Mouse (Mus musculus): ENCODE measurements at regions not wholly inside any gene's neighbourhood (a gene's known extent, or its start where the extent isn't known, plus 50 kb on each side); places are given as distances from the start of the nearest gene placed in this dataset.
A peak's percentile ranks its signal among the peaks of the same experiment; 100 is the strongest.

DNA sequence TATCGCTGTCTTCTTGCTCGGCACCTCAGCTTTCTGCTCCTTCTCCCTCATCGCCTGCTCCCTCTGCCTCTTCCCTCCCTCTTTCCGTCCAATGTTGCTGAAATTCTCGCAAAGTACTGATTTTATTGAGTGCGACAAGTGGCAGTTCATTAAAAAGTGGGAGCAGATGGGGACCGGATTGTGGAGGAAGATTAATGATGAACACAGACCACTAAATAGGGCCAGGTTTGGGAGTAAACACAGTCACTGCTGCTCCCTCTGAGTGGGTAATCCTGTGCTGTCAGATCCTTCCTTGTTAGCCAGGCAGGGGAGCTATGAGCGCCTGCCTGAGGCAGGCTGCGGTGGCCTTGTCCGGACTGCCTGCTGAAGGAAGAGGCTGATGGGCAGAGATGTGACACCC lies 91.9 kb upstream of the 4931429L15Rik start:
- in situ Hi-C loops (cut with MboI; ENCODE audit: low pct_unique_long_range_greater_than_20kb) = no loop called here
- peaks cover under 1% of the 10 kb centered on the region for H3K27me3 ChIP-seq
- ATAC-seq (no peak), DNase-seq (ENCODE audit: low read depth, low spot score) (no peak)
- no peak for TF ChIP-seq CTCF (IDR thresholded peaks at IDR 0.05)
- ChIA-PET POLR2A (no interaction called here), CTCF (no interaction called here)

DNA sequence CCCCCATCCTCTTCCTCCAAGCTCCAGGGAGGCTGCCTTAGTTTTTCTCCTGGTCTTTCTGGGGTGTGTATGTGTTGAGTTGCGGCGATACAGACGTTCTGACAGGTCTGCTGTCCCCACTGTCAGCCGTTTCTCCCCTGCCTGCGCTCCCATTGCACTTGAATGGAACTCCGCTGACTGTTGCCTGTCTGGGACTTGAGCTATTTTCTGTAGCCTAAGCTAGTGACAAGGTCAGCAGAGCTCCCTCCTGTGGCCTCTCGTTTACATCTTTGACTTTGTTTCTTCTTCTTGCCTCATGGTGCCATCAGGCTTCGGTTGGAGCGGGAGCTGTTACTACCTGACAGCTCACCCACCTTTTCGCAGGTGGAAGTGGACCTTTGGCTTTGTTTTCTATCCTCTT lies 89.0 kb upstream of the 4931429L15Rik start:
- CTCF ChIA-PET = no interaction called here
- peaks cover 13% of the 10 kb centered on the region for H3K27me3 ChIP-seq
- DNase-seq (ENCODE audit: low read depth, low spot score) (no peak), ATAC-seq (no peak)
- no peak for TF ChIP-seq CTCF (IDR thresholded peaks at IDR 0.05)
- in situ Hi-C loops (cut with MboI; ENCODE audit: low pct_unique_long_range_greater_than_20kb) = no loop called here
- POLR2A ChIA-PET = no interaction called here

DNA sequence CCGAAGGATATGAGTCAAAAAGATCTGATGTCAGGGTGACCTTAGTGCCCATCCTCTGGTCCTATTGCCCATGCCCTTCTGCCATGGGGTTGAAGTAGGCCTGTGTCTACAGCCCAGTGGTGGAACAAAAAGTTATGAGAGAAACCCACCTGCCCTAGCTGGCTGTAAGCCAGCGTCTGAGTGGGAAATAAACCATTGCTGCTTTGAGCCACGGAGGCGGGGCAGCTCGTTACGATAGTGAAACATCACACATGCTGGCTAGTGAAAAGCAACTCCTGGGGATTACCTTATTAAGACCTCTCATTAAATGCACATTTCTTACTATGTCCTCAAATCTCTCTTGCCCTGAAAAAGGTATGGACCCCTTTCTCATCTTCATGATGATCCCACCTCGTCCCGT lies 86.8 kb upstream of the 4931429L15Rik start:
- ATAC-seq (no peak), DNase-seq (ENCODE audit: low read depth, low spot score) (no peak)
- ChIA-PET POLR2A (no interaction called here), CTCF (no interaction called here)
- TF ChIP-seq CTCF (IDR thresholded peaks at IDR 0.05) = no peak
- peaks cover 21% of the 10 kb centered on the region for H3K27me3 ChIP-seq
- in situ Hi-C loops (cut with MboI; ENCODE audit: low pct_unique_long_range_greater_than_20kb) = no loop called here

DNA sequence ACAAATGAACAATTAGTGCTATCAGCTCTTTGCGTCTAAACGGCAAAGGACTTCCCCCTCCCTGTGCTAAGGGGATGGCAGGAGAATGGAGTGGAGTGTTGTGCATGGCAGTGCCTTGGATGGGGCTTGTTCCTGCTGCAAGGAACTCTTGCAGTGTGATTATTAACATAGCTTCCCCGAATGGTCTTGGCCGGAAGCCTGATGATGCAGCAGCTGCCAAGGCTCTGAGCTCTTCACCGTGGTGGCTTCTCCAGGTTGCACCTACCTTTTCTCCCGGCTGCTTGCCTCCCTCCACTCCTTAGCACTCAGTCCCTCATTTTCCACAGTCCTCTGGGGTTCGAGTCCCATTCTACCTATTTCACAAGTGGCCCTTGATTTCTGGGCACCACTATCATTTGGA lies 76.8 kb upstream of the 4931429L15Rik start:
- POLR2A ChIA-PET = no interaction called here
- ATAC-seq = no peak
- DNase-seq (ENCODE audit: low read depth, low spot score) = no peak
- CTCF ChIA-PET = no interaction called here
- peaks cover 19% of the 10 kb centered on the region for H3K27me3 ChIP-seq
- no peak for TF ChIP-seq CTCF (IDR thresholded peaks at IDR 0.05)
- in situ Hi-C loops (cut with MboI; ENCODE audit: low pct_unique_long_range_greater_than_20kb) = no loop called here

DNA sequence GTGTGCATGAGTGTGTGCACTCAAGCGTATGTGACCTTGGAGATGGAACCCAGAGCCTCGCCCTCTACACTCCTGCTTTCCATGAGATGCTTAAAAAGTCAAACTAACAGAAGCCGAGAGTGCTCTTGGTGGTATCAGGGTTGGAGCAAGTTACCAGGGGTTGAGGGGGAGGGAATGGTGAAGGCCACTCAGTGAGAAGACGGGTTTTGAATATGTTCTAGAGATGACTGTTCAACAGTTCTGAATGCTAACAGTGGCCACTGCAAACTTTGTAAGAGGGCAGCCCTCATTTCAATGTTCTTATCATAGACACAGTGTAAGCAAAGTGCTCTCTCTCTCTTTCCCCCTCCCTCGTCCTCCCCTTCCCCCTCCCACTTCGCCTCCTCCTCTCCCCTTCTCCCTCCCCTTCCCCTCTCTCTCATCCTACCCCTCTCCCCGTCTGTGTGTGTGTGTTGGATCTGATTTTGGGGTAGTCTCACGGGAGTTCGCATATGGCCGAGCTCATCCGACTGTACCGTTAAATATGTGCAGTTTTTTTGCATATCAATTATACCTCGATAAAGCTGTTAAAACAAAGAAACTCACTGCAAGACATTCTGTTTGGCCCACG lies 75.5 kb upstream of the 4931429L15Rik start:
- in situ Hi-C loops (cut with MboI; ENCODE audit: low pct_unique_long_range_greater_than_20kb) = no loop called here
- POLR2A ChIA-PET = no interaction called here
- peaks cover 29% of the 10 kb centered on the region for H3K27me3 ChIP-seq
- DNase-seq (ENCODE audit: low read depth, low spot score) (no peak), ATAC-seq (no peak)
- TF ChIP-seq CTCF (IDR thresholded peaks at IDR 0.05) = no peak
- CTCF ChIA-PET = no interaction called here

DNA sequence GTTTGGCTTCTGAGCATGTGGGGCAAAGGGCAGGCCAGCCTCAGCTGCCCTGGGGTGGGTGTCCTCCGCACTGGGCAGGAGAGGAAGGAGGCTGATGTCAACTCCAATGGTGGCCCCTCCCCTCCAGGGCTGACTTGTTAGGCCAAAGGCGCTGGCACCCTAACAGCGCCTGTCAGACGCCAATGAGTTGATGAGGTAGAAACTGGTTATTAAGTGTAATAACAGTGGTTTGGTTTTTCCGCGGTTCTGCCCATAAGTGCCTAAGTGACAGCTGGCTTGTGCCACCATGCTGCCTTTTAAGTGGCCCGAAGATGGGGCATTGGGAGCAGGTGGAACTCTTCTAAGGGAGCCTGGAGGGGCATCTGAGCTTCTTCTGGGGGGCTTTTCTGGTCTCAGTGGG lies 74.5 kb upstream of the 4931429L15Rik start:
- H3K27me3 ChIP-seq = peaks cover 35% of the 10 kb centered on the region
- TF ChIP-seq CTCF (IDR thresholded peaks at IDR 0.05) = no peak
- POLR2A ChIA-PET = no interaction called here
- in situ Hi-C loops (cut with MboI; ENCODE audit: low pct_unique_long_range_greater_than_20kb) = no loop called here
- ATAC-seq (no peak), DNase-seq (ENCODE audit: low read depth, low spot score) (no peak)
- CTCF ChIA-PET = no interaction called here

DNA sequence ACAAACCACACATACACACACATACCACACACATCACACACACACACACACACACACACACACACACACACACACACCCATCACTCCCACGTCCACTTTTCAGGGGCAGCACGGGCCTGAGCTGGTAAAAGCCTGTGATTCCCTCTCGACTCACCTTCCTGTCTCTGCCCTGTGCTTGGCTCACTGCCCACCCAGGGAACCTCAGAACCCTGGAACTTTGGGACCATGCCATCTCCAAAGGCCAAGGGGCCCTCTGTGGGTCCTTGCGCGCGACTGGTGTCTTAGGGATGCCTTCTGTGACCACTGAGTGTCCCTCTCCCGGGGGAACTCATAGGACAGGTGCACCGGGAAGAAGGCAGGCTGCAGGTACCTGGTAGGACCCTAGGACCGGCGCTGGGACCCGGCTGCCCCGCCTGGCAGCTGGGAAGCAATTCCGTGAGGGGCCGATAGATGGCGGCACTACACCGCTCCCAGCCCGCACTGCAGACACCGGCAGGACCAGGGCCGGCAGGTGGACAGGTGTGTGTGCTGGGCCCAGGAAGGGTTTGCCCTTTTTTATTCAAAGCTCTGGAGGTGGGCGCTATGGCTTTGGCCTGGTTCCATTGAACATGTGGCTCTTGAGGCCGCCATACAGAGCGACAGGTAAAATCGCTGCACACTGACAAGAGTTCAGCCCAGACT lies 73.0 kb upstream of the 4931429L15Rik start:
- DNase-seq (ENCODE audit: low read depth, low spot score) (no peak), ATAC-seq (no peak)
- ChIA-PET CTCF (interaction anchor here (0.6 kb wide), 1 partner anchor 1383 kb away, joined by 3 read pairs; no protein-coding TSS in a partner anchor), POLR2A (no interaction called here)
- peak; percentile 95 for TF ChIP-seq CTCF (IDR thresholded peaks at IDR 0.05)
- in situ Hi-C loops (cut with MboI; ENCODE audit: low pct_unique_long_range_greater_than_20kb) = no loop called here
- peaks cover 44% of the 10 kb centered on the region for H3K27me3 ChIP-seq

DNA sequence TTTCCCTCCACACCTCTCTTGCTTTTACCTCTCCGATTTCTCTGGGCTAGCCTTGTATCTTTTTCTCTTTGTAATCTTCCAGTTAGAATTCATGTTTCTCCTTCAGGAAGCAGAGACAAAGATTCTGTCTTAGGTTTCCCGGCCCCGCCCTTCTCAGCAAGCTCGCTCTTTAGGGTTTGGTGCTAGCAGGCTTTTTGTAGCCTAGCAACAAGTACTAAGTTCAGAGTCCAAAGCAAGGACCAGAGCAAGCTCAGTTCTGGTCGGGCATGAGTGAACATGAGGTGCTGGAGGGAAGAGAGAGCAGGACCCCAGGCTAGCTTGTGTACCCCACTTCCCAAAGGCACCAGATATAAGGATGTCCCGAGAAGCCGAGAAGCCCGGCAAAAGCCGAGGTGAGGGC lies 70.0 kb upstream of the 4931429L15Rik start:
- TF ChIP-seq CTCF (IDR thresholded peaks at IDR 0.05) = no peak
- DNase-seq (ENCODE audit: low read depth, low spot score) = no peak
- in situ Hi-C loops (cut with MboI; ENCODE audit: low pct_unique_long_range_greater_than_20kb) = no loop called here
- POLR2A ChIA-PET = no interaction called here
- CTCF ChIA-PET = no interaction called here
- no peak for ATAC-seq
- peaks cover 52% of the 10 kb centered on the region for H3K27me3 ChIP-seq

DNA sequence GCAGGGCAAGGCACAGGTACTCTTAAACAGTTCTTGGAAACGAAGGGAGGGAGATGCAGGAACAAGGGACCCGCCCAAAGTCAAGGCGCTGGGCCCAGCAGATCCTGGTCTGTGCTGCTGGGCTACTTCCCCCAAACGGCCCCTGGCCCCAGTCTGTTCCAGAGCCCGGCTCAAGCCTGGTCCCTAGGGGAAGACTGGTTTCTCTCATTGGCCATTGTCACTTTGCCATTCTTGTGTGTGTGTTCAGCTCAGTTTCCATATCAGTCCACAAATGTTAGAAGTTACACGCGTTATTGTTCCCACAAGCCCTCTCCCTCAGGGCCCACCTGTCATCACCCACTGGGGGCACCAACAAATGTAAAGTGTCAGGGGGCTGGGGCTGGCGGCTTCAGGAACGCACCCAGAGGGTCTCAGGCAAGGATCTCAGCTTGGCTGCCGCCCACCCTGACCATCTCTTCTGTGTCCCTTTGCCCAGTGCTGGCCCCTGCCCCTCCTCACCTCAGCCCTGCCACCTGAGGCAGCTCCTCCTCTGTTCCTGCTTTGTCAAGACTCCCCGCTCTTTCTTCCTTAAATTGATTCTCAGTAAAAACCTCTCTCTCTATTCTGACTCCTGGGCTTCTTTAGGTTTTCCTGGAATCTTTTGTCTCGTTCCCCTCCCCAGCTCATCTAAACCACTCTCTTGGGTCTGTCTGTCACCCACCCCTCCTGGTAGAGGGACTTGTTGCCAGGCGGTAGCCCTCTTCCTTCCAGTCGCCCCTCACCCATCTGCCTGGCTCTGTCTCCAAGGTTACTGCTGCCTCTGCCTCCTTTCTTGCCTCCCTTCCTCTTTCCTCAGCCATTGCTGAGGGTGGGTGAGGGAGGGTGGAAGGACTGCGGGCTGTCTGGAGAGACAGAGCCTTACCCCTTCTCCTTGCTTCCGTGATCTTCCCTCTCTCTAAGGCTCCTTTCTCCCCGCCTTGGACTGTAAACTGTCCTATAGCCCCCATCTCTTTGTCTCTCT lies 69.2 kb upstream of the 4931429L15Rik start:
- ChIA-PET CTCF (no interaction called here), POLR2A (no interaction called here)
- DNase-seq (ENCODE audit: low read depth, low spot score) = no peak
- no peak for TF ChIP-seq CTCF (IDR thresholded peaks at IDR 0.05)
- ATAC-seq = no peak
- H3K27me3 ChIP-seq = peaks cover 48% of the 10 kb centered on the region
- in situ Hi-C loops (cut with MboI; ENCODE audit: low pct_unique_long_range_greater_than_20kb) = no loop called here

DNA sequence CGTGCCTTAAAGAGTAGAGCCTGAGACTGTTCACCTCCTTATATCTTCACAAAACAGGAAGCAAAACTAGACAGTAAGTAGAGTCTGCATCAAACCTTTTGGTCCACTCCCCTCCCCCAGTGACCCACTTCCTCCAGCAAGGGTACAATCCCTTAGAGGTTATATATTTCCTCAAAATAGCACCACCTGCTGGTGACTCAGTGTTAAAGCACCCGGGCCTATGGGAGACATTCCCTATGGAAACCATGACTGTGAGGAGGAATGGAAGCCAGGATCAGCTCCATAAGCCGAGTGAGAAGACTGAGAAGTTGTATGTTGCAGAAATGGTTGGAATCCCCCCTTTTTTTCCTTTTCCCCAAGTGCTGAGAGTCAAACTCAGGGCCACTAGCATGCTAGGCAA lies 66.5 kb upstream of the 4931429L15Rik start:
- peaks cover 47% of the 10 kb centered on the region for H3K27me3 ChIP-seq
- no peak for TF ChIP-seq CTCF (IDR thresholded peaks at IDR 0.05)
- CTCF ChIA-PET = no interaction called here
- ATAC-seq = no peak
- in situ Hi-C loops (cut with MboI; ENCODE audit: low pct_unique_long_range_greater_than_20kb) = no loop called here
- DNase-seq (ENCODE audit: low read depth, low spot score) = no peak
- POLR2A ChIA-PET = no interaction called here

DNA sequence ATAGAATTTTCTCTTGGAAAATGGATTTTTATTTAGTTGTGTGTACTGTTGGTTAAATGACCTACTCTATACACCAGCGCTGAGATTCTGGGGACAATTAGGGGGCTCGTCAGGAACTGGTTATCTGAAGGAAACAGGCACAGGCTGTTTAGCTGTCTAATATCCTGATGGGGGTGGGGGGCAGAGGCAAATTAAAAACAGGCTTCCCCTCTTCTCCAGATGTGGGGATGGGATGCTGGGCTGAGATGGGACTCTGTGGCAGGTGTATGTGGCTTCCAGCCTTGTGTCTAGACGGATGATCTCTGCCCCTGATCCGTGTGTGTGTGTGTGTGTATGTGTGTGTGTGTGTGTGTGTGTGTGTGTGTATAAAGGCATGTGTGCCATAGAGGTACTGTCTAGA lies 61.6 kb upstream of the 4931429L15Rik start:
- ChIA-PET POLR2A (no interaction called here), CTCF (no interaction called here)
- DNase-seq (ENCODE audit: low read depth, low spot score) = no peak
- in situ Hi-C loops (cut with MboI; ENCODE audit: low pct_unique_long_range_greater_than_20kb) = no loop called here
- no peak for ATAC-seq
- peaks cover 20% of the 10 kb centered on the region for H3K27me3 ChIP-seq
- no peak for TF ChIP-seq CTCF (IDR thresholded peaks at IDR 0.05)
